Mouse (Mus musculus): ENCODE measurements around the gene Slc6a17. TPM values are rescaled to one million over a fixed set of nuclear protein-coding genes. Genes with fewer than 3 reads are reported as not detected.
A peak's percentile ranks its signal among the peaks of the same experiment; 100 is the strongest.

Gene Slc6a17
- polyA plus RNA-seq, 1 experiment from 2014 or later = 3.1 TPM

DNA sequence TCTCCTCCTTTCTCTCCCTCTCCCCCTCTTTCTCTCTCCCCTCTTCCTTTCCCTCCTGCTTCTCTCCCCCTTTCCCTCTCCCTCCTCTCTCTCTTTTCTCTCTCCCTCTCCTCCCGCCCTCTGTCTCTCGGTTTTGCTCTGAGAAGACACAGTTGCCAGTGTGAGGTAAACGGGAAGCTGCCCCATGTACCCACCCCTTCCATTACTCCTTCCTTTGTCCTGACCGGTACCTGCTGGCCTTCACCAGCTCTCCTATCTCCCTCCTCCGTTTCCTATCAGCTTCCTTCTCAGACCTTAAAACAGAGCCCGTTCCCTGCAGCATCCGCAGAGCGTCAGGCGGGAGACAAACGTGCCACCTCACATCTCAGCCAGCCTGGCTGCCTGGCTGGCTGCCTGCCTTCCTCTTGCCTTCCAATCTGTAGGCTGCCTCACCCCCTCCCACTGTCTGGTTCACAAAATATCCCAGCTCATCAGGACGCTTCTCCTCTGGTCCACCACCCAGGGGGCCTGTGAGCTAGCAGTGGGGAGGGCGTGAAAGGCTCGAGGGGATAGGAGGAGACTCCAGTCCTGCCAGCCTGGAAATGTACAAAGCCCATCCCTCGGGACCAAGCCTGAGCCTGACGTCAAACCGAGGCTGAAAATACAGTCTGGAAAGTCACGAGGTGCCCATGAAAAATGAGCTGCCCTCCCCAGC is 19.1 kb upstream of the Slc6a17 start:
- Histone ChIP-seq H3K27ac (replicated peaks; ENCODE audit: low read depth, low read length) (no peak overlapping the region), H3K9me3 (ENCODE audit: control insufficient read depth, low read length) (no peaks in the 10 kb centered on the region), H3K4me3 (ENCODE audit: low read depth, low read length) (no peak overlapping the region), H3K4me1 (ENCODE audit: control insufficient read depth, insufficient read depth, low read length) (peaks cover 3% of the 10 kb centered on the region; the same call in 1 of the 2 replicates), H3K4me2 (ENCODE audit: low read depth, severe bottlenecking) (peak overlapping the region; percentile 40), H3K9ac (ENCODE audit: low read length) (peak overlapping the region; percentile 38), H3K27me3 (ENCODE audit: control insufficient read depth, insufficient read depth, low read length) (peaks cover 6% of the 10 kb centered on the region; the same call in 1 of the 2 replicates), H3K36me3 (ENCODE audit: control insufficient read depth, insufficient read depth, low read length) (no peaks in the 10 kb centered on the region)
- WGBS = 6% methylated on average over 17 of the region's 17 CpGs
- DNase-seq (ENCODE audit: low spot score) (no peak), ATAC-seq (ENCODE audit: insufficient number of reproducible peaks, low FRiP score, low TSS enrichment, low read depth) (no peak)

DNA sequence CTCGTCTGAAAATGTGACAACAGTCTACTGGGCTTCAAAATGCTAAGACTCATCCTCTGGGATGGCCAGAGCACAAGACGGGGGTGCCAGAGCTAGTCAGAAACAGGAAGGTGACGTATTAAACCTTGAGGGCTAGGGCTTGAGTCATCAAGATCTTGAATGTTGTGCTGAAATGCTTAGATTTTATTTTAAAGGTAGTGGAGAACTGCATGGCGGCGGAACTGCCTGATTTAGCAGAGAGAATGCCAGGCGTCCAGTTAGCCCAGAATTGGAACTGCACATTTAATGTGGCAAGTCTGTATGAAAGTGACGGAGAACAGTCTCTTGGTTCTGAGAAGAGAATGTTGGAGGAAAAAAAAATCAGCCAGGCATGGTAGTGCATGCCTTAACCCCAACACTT is 17.1 kb upstream of the Slc6a17 start:
- no peak overlapping the region for H3K4me3 ChIP-seq (ENCODE audit: low read depth, low read length)
- no peaks in the 10 kb centered on the region for H3K9me3 ChIP-seq (ENCODE audit: control insufficient read depth, low read length)
- DNase-seq (ENCODE audit: low spot score) (no peak), ATAC-seq (ENCODE audit: insufficient number of reproducible peaks, low FRiP score, low TSS enrichment, low read depth) (no peak)
- peaks cover 3% of the 10 kb centered on the region; the same call in 1 of the 2 replicates for H3K4me1 ChIP-seq (ENCODE audit: control insufficient read depth, insufficient read depth, low read length)
- no peak overlapping the region for H3K27ac ChIP-seq (replicated peaks; ENCODE audit: low read depth, low read length)
- H3K4me2 ChIP-seq (ENCODE audit: low read depth, severe bottlenecking) = no peak overlapping the region
- no peak overlapping the region for H3K9ac ChIP-seq (ENCODE audit: low read length)
- WGBS = 87% methylated on average over 7 of the region's 7 CpGs
- H3K27me3 ChIP-seq (ENCODE audit: control insufficient read depth, insufficient read depth, low read length) = peaks cover 6% of the 10 kb centered on the region; the same call in 1 of the 2 replicates
- no peaks in the 10 kb centered on the region for H3K36me3 ChIP-seq (ENCODE audit: control insufficient read depth, insufficient read depth, low read length)

DNA sequence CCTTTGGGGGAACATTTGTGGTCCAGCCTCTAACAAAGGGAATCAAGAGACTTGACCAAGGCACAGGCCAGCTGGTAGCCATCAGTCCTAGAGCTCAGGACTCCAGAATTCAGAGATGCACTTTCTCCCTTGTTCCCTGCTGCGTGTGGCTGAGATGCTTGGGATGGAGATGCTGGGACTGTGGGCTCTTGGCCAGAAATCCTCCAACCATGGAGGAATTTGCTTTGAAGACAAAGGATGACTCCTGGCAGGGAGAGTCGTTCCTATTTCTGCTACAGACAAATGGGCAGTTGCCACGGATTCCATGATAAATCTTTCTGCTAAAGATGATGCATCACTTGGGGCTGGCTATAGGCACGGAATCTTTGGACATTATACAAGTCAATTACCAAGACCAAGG is 15.7 kb upstream of the Slc6a17 start:
- DNase-seq (ENCODE audit: low spot score) = no peak
- H3K27ac ChIP-seq (replicated peaks; ENCODE audit: low read depth, low read length) = no peak overlapping the region
- H3K4me2 ChIP-seq (ENCODE audit: low read depth, severe bottlenecking) = no peak overlapping the region
- H3K9ac ChIP-seq (ENCODE audit: low read length) = no peak overlapping the region
- no peak for ATAC-seq (ENCODE audit: insufficient number of reproducible peaks, low FRiP score, low TSS enrichment, low read depth)
- H3K36me3 ChIP-seq (ENCODE audit: control insufficient read depth, insufficient read depth, low read length) = no peaks in the 10 kb centered on the region
- H3K4me1 ChIP-seq (ENCODE audit: control insufficient read depth, insufficient read depth, low read length) = peaks cover 6% of the 10 kb centered on the region; the same call in 1 of the 2 replicates
- no peak overlapping the region for H3K4me3 ChIP-seq (ENCODE audit: low read depth, low read length)
- no peaks in the 10 kb centered on the region for H3K9me3 ChIP-seq (ENCODE audit: control insufficient read depth, low read length)
- H3K27me3 ChIP-seq (ENCODE audit: control insufficient read depth, insufficient read depth, low read length) = peaks cover 6% of the 10 kb centered on the region; the same call in 1 of the 2 replicates
- 77% methylated on average over 4 of the region's 4 CpGs for WGBS

DNA sequence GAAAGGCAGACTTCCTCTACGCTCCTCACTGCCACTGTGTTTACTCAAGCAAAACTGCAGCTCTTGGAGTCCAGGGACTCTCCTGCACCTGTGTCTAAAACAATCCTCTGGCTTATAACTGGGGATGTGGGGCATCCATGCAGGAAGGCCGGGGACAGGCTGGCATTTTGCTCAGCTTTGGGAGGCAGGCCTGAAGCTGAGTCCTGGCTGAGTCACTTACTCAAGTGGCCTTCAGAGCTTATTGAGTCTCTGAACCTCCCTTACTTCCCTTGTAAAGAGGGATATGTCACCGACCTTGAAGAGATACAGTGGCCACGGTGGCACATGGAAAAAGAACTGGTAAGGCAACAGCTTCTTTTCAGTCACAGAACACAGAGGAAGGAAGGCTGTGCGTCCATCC is 12.8 kb upstream of the Slc6a17 start:
- WGBS = 88% methylated on average over 5 of the region's 5 CpGs
- H3K9me3 ChIP-seq (ENCODE audit: control insufficient read depth, low read length) = no peaks in the 10 kb centered on the region
- no peak for ATAC-seq (ENCODE audit: insufficient number of reproducible peaks, low FRiP score, low TSS enrichment, low read depth)
- H3K4me3 ChIP-seq (ENCODE audit: low read depth, low read length) = no peak overlapping the region
- H3K36me3 ChIP-seq (ENCODE audit: control insufficient read depth, insufficient read depth, low read length) = no peaks in the 10 kb centered on the region
- H3K27ac ChIP-seq (replicated peaks; ENCODE audit: low read depth, low read length) = no peak overlapping the region
- H3K4me1 ChIP-seq (ENCODE audit: control insufficient read depth, insufficient read depth, low read length) = 0 out of 2 replicates have a peak, but pooled peaks cover 2% of the 10 kb centered on the region
- H3K9ac ChIP-seq (ENCODE audit: low read length) = no peak overlapping the region
- DNase-seq (ENCODE audit: low spot score) = no peak
- H3K27me3 ChIP-seq (ENCODE audit: control insufficient read depth, insufficient read depth, low read length) = no peaks in the 10 kb centered on the region
- H3K4me2 ChIP-seq (ENCODE audit: low read depth, severe bottlenecking) = no peak overlapping the region

DNA sequence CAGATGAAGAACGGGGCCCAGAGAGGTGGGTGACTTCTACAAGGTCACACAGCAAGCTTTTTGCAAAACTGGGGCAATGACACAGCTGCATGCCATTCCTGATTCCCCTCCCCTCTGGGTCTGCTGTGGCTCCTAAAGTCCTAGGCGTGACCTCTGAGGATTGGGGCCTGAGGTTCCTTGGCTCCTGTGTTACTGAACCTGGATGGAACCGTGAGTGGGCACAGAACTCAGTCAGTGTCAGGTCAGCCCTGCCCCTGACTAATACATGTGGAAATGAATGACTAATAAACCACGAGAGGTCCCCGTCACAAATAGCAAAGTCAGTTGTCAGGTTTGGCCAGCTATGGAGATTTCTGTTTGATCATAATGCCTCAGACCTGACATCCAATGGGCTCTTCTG is 11.4 kb upstream of the Slc6a17 start:
- Histone ChIP-seq H3K4me1 (ENCODE audit: control insufficient read depth, insufficient read depth, low read length) (0 out of 2 replicates have a peak, but pooled peaks cover 2% of the 10 kb centered on the region), H3K4me3 (ENCODE audit: low read depth, low read length) (no peak overlapping the region), H3K27me3 (ENCODE audit: control insufficient read depth, insufficient read depth, low read length) (no peaks in the 10 kb centered on the region), H3K27ac (replicated peaks; ENCODE audit: low read depth, low read length) (no peak overlapping the region), H3K4me2 (ENCODE audit: low read depth, severe bottlenecking) (no peak overlapping the region), H3K36me3 (ENCODE audit: control insufficient read depth, insufficient read depth, low read length) (no peaks in the 10 kb centered on the region), H3K9ac (ENCODE audit: low read length) (no peak overlapping the region), H3K9me3 (ENCODE audit: control insufficient read depth, low read length) (no peaks in the 10 kb centered on the region)
- ATAC-seq (ENCODE audit: insufficient number of reproducible peaks, low FRiP score, low TSS enrichment, low read depth) (no peak), DNase-seq (ENCODE audit: low spot score) (no peak)
- WGBS = 75% methylated on average over 5 of the region's 5 CpGs

DNA sequence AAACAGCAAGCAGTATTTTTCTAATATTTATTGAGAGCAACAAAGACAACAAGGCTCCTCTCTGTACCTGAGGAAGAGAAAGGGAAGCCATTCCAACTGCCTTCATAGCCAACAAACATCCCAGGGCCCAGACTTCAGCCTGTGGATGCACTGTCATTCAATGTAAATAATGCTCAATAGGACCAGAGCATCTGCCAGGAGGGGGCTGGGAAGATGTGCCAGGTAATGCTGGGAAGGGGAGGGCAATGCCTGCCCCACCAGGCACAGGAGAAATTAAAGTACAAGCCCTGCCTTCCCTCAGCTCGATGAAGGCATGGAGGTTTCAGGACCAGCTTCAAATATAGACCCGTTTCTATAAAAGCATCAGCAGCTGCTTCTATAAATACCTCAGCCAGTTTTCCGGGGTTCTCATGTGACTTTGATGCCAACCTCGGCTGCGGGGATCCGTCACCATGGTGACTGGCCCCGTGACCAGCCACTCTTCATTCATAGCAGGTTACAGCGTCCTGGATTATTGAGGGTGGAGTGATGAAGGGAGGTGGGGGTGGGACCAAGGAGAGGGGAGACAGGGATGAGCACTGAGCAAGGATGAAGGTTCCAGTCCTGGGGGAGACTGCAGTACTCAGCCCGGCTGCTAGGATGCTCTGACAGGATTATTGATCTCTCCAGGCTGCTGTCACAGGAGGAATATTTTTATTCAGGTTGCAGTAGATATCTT is 10.7 kb upstream of the Slc6a17 start:
- Histone ChIP-seq H3K4me3 (ENCODE audit: low read depth, low read length) (no peak overlapping the region), H3K9ac (ENCODE audit: low read length) (no peak overlapping the region), H3K4me2 (ENCODE audit: low read depth, severe bottlenecking) (no peak overlapping the region), H3K27me3 (ENCODE audit: control insufficient read depth, insufficient read depth, low read length) (no peaks in the 10 kb centered on the region), H3K36me3 (ENCODE audit: control insufficient read depth, insufficient read depth, low read length) (no peaks in the 10 kb centered on the region), H3K9me3 (ENCODE audit: control insufficient read depth, low read length) (no peaks in the 10 kb centered on the region), H3K27ac (replicated peaks; ENCODE audit: low read depth, low read length) (no peak overlapping the region), H3K4me1 (ENCODE audit: control insufficient read depth, insufficient read depth, low read length) (0 out of 2 replicates have a peak, but pooled peaks cover 2% of the 10 kb centered on the region)
- DNase-seq (ENCODE audit: low spot score) = no peak
- ATAC-seq (ENCODE audit: insufficient number of reproducible peaks, low FRiP score, low TSS enrichment, low read depth) = no peak
- 44% methylated on average over 9 of the region's 9 CpGs for WGBS

DNA sequence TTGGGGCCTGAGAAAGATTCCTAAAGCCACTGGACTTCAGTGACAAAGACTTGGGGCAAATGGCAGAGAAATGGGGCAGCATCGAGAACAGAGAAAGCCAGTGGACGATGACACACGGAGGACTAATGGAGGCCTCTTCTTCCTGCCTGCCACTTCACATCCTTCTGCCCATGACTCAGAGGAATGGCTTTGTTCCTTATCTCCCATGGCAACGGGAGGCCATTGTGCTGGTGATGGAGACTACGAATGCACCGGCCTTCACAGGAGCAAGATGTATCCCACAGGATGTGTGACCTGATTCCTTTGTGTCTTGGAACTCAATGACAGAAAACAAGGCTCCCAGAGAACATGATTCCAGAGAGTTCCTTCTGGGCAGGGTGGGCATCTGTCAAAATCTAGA is 6.7 kb upstream of the Slc6a17 start:
- WGBS = 85% methylated on average over 6 of the region's 6 CpGs
- Histone ChIP-seq H3K4me3 (ENCODE audit: low read depth, low read length) (no peak overlapping the region), H3K4me1 (ENCODE audit: control insufficient read depth, insufficient read depth, low read length) (0 out of 2 replicates have a peak, but pooled peaks cover 2% of the 10 kb centered on the region), H3K27ac (replicated peaks; ENCODE audit: low read depth, low read length) (no peak overlapping the region), H3K9ac (ENCODE audit: low read length) (no peak overlapping the region), H3K4me2 (ENCODE audit: low read depth, severe bottlenecking) (no peak overlapping the region), H3K9me3 (ENCODE audit: control insufficient read depth, low read length) (no peaks in the 10 kb centered on the region), H3K27me3 (ENCODE audit: control insufficient read depth, insufficient read depth, low read length) (no peaks in the 10 kb centered on the region), H3K36me3 (ENCODE audit: control insufficient read depth, insufficient read depth, low read length) (no peaks in the 10 kb centered on the region)
- DNase-seq (ENCODE audit: low spot score) (no peak), ATAC-seq (ENCODE audit: insufficient number of reproducible peaks, low FRiP score, low TSS enrichment, low read depth) (no peak)

DNA sequence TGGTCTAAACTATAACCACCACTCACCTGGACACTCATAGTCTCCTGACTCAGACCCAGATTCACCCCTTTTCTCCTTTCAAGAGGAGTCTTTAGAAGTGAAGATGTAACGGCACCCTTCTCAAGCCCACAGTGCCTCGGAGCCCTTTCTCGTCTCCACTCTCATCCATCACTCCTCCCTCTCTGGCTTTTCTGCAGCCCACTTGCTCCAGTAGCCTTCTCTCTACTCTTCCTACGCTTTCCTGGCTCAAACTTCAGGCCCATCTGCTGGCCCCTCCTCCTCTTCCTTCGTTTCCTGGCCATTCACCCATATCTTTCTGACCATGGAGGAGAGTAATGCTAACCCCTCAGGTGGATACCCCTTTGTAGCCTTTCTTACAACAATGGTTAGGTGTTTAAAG is 3.1 kb upstream of the Slc6a17 start:
- ATAC-seq (ENCODE audit: insufficient number of reproducible peaks, low FRiP score, low TSS enrichment, low read depth) (no peak), DNase-seq (ENCODE audit: low spot score) (no peak)
- Histone ChIP-seq H3K9ac (ENCODE audit: low read length) (no peak overlapping the region), H3K4me3 (ENCODE audit: low read depth, low read length) (no peak overlapping the region), H3K9me3 (ENCODE audit: control insufficient read depth, low read length) (no peaks in the 10 kb centered on the region), H3K36me3 (ENCODE audit: control insufficient read depth, insufficient read depth, low read length) (no peaks in the 10 kb centered on the region), H3K27ac (replicated peaks; ENCODE audit: low read depth, low read length) (no peak overlapping the region), H3K4me2 (ENCODE audit: low read depth, severe bottlenecking) (no peak overlapping the region), H3K27me3 (ENCODE audit: control insufficient read depth, insufficient read depth, low read length) (peaks cover 15% of the 10 kb centered on the region), H3K4me1 (ENCODE audit: control insufficient read depth, insufficient read depth, low read length) (peaks cover 9% of the 10 kb centered on the region)
- 81% methylated on average over 5 of the region's 5 CpGs for WGBS

All from limb, embryonic 11.5 days (tissue).